Mouse (Mus musculus) layer of hippocampus, postnatal 36 days (tissue): ENCODE measurements around the gene Bcar1. TPM values are rescaled to one million over a fixed set of nuclear protein-coding genes. Genes with fewer than 3 reads are reported as not detected.

Experiments used
- DNase-seq, 2 experiments: peaks; one replicate each; pipeline ENCODE4 v3.0.0; 2022
- total RNA-seq, 2 experiments: library from RNA; stranded (reverse); gene quantifications; 2 replicates each; pipeline ENCODE4 v1.2.3; 2021

Bcar1 gene
- total RNA-seq, 2 experiments from 2014 or later: 62.2 to 69.7 TPM

DNA sequence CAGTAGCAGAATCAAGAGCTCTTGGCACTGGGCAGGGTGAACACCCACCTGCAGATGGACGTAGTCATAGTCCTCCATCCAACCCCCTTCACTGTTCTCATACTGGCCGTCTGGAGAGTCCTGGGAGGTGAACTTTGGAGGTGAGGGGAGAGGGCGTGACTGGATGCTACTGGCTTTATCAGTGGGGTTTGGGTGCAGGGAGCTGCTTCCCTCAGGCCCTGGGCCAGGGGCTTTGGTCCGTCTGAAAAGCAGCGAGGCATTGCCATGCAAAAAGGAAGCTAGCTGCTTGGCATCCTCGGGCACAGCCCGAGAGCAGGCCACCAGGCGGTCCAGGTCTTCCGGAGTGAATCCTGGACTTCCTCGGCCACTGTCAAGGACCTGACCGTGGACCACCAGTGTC, 30.3 kb downstream of the Bcar1 start:
- DNase-seq: no peak

- no peak for DNase-seq
Measured at GRCm38 (mm10) chr8:111712588-111712987, 31.0 kb downstream of the Bcar1 start.

DNA sequence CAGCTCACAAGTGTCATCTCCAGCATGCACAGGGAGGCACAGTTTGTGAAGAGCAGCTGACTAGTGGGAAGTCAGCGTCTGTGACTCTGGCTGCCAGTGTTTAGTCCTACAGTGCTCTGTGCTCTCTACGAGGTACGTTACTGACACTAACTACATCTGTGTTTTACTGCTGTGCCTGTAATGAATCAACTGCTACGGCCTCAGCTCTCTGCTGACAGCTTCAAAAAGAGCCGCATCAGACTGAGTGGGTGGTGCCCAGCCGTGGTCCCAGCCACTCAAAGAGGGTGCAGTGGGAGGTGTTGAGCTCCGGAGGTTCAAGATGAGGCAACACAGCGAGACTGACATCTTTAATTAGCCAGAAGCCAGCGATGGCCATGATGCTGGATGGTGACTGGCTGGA, 31.5 kb downstream of the Bcar1 start:
- peak; percentile 58 to 61 for DNase-seq

DNA sequence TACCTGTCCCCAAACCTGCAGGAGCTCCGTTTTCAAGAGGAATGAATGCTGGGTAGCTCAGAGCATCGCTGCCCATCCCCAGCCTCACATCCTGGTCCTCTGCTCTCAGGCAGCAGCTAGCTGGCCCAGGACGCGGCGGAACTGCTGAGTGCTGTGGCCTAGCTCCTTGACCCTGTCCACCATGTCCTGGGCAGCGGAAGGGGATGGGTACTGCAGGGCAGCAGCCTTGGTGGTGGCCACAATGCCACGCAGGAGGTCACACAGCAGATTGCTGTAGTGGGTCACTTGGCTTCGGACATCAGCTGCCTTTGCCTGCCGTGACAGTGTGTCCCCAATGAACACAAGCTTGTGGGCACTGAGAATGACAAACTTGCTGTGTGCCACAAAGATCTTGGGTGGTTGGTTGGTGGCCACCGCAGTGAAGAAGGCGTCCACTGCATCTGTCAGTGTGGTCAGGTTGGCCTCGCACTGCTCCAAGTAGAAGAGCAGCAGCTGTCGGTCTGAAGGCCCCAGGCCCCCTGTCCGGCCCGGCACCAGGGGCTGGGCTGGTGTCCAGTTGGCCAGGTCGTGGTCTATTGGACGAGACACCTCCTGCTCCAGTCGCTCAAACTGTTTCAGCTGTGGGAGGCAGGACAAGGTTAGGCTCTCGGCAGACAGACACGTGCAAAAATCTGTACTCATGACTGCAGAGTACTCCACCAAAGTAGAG, 32.7 kb downstream of the Bcar1 start:
- DNase-seq: no peak

DNA sequence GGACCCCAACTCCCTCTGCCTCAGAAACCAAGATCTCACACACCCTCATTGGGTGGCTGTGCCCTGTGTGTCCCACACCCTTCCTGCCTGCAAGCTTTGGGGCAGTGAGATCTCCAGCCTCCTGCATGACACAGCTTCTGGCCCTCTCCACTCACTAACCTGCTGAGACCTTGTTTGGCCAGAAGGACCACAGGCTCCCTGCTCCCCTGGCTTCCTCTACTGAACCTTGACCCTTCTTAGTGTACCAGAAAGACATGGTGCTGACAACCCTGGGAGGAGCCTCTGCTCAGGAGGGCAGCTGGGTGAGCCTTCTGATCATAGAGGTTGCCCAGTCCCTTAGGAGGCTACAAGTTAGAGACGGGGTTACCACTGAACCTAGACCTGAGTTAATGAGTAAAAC, 34.4 kb downstream of the Bcar1 start:
- no peak for DNase-seq

GRCm38 (mm10) chr8:111708265-111708664, 35.3 kb downstream of the Bcar1 start:
- no peak for DNase-seq

- no peak for DNase-seq
Measured at GRCm38 (mm10) chr8:111705699-111706098, 37.9 kb downstream of the Bcar1 start.

GRCm38 (mm10) chr8:111705222-111705621, 38.4 kb downstream of the Bcar1 start:
- DNase-seq: no peak

- DNase-seq: no peak
Measured at GRCm38 (mm10) chr8:111704585-111704984, 39.0 kb downstream of the Bcar1 start.

- DNase-seq: no peak
Measured at GRCm38 (mm10) chr8:111701380-111701779, 42.2 kb downstream of the Bcar1 start.

DNA sequence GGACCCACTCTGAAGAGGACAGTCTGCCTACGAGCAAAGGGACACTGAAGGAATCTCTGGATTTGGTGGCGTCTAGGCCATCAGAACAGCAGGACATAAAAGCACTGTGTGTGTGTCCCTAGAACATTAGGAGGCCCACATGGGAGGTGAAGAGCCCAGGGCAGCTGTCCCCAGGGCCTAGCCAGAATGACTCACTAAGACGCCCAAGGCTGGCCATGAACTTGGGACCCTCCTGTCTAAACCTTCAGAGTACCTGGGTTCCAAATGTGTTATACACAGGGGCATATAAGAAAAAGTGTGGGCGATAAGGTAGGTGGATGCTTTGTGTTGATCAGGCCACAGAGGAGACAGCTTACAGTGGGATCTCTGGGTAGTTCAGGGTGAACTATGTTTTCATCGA, 42.9 kb downstream of the Bcar1 start:
- DNase-seq: no peak

DNA sequence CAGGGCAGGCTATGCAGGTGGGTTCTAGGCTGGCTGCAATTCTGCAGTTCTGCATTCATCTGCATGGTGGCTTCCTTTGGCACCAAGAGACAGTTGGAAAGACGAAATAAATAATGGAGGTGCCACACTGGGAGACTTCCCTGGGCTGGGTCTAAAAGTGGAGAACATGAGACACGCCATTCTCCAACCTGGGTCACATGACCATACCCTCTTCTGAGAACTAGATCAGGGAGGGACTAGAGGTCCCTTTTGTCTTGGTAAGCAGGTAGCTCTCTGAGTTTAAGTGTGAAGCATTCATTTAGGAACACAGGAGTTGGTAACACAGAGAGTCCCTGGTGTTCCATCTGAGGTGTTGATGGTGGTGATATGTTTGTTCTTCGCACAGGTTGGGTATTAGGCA, 43.4 kb downstream of the Bcar1 start:
- no peak for DNase-seq

GRCm38 (mm10) chr8:111699035-111699434, 44.6 kb downstream of the Bcar1 start:
- DNase-seq: no peak

DNA sequence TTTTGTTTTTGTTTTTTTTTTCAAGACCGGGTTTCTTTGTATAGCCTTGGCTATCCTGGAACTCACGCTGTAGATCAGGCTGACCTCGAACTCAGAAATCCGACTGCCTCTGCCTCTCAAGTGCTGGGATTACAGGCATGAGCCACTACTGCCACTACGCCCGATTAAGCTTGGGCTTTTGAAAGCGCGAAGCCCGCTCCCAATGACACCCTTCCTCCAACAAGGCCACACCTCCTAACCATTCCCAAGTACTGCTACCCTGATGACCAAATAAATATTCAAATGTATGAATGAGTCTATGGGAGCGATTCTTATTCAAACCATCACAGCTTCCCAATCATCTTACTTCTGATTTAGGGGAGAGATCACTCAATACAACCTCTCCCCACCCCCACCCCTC, 46.0 kb downstream of the Bcar1 start:
- no peak for DNase-seq

GRCm38 (mm10) chr8:111695441-111695840, 48.2 kb downstream of the Bcar1 start:
- no peak for DNase-seq

DNA sequence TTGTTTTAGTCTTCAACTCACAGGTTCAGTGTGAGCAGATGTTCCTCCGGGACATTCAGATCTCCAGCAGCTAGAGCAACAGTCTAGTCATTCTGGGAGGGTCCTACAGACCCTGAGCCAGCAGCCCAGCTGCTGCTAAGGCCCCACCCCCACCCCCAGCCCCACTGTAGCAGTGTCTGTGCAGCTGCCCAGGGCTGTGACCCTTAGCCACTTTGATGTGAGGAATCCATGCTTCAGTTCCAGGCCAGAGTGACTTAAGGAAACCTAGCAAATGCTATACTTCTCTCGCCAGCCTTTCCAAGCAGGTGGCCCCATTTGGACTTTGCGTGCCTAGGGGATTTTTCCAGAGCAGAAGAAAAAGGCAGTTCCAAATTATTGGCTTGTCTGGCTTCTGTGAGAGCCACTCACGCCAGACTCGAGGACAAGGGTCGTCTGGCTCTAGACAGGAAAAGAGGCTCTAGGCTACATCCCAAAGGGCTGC, 50.3 kb downstream of the Bcar1 start:
- no peak for DNase-seq

- DNase-seq: no peak
Measured at GRCm38 (mm10) chr8:111690960-111691445, 52.6 kb downstream of the Bcar1 start, which contains the start of gene Ctrb1. Gene Ctrb1 (minus strand): TSS chr8:111691010.

DNA sequence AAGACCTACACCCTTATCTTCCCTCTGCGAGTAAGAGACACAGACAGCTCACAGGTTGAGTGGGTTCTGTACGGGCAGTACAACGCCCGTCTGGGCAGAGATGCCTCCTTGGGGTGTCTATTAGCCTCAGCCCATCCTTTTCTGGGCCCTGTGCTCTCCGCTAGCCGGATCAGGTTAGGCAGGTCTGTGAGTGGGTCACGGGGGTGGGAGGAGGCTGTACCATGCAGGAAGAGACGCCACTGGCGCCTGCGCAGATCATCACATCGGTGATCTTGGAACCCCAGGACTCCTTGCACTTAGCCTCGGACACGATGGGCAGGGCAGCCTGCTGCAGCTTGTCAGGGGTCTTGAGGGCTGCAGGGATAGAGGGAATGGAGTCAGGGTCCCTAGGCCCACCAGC, 56.7 kb downstream of the Bcar1 start:
- DNase-seq: no peak

GRCm38 (mm10) chr8:111682521-111682920, 61.1 kb downstream of the Bcar1 start:
- no peak for DNase-seq

- DNase-seq: no peak
Measured at GRCm38 (mm10) chr8:111681153-111681552, 62.5 kb downstream of the Bcar1 start.

DNA sequence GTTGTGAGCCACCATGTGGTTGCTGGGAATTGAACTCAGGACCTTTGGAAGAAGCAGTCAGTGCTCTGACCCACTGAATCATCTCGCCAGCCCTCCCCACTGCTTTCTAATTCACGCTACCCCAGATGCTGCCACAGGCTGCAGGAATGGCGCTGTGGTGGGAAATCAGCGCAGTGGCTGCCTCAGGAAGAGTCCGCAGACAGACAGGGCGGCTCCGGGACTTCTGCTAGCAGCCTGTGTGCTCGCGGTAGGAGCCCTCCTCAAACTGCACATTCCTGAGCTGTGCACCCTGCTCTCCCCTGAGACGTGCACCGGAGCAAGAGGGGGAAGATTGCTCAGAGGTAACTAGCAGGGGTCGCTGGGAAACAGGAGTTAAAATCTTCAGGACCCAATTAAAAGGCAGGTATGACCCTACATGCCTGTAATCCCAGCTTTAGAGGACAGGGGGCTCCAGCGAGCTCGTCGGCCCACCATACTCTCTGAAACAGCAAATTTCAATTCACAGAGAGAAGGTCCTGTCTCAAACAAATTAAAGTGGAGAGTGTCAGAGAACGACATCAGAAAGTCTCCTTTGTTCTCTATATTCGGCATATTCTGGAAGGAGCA, 63.1 kb downstream of the Bcar1 start:
- no peak for DNase-seq

- peak; percentile 23 to 45 for DNase-seq
Measured at GRCm38 (mm10) chr8:111678848-111679247, 64.8 kb downstream of the Bcar1 start.

DNA sequence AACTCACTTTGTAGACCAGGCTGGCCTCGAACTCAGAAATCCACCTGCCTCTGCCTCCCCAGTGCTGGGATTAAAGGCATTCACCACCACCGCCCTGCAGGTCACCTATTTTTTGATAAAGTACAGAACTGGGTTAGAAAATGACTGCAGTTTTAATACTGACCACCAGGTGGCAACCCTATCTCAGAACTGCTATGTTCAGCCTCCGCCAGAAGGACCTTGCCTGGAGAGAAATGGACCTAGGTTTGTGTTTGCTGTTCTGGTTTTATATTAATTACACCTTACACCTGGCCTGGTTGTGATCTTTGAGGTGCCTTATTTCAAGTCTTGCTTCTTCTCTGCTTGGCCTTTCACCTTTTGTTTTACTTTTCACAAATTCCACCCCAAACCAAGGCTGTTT, 65.5 kb downstream of the Bcar1 start:
- peak; percentile 21 to 40 for DNase-seq

DNA sequence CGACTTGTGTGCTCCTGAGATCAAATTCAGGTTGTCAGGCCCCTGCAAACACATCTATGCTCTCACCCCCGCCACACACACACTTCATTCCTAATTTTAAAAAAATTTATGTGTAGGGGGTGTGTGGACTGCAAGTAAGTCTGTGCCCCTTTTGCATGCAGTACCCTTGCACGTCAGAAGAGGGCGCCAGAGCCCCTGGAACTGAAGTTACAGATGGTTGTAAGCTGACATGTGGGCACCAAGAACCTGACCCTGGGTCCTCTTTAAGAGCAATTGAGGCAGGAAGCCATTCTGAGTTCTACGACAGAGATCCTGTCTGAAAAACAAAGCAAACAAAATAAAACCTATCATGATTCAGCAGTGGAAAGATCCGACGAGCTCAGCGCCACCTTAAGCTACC, 67.4 kb downstream of the Bcar1 start:
- no peak for DNase-seq
